In genomic region chr11:96899449-96900306, GRCm38 (mm10) we compare ENCODE assay signal across 10 mouse cellular contexts. TPM values are rescaled to one million over a fixed set of nuclear protein-coding genes. Genes with fewer than 3 reads are reported as not detected.
DNase-seq lines count a peak whose midpoint lies in the region; ATAC-seq lines count a peak whose summit lies in the region.
"Had no signal": no experiment of that assay in that cellular context is flagged by ENCODE, and none has a peak within 500 bp of the region (broad histone marks: within the 10 kb centered on the region; RNA-seq: fewer than 3 reads in every experiment).

No protein-coding gene starts in this region.

- H3K9me3 ChIP-seq in heart, embryonic 10.5 days, result no peaks in the 10 kb centered on the region
- no peaks in the 10 kb centered on the region for H3K9me3 ChIP-seq in hindbrain, embryonic 14.5 days (ENCODE audit: control insufficient read depth, low read length)
- no peaks in the 10 kb centered on the region for H3K9me3 ChIP-seq in neural tube, embryonic 12.5 days

- peaks cover 44% of the 10 kb centered on the region for H3K4me1 ChIP-seq in heart, embryonic 10.5 days
- H3K4me1 ChIP-seq in hindbrain, embryonic 14.5 days (replicated peaks; ENCODE audit: control insufficient read depth, insufficient read depth, low read length), result peaks cover 51% of the 10 kb centered on the region
- H3K4me1 ChIP-seq in neural tube, embryonic 12.5 days, result peaks cover 75% of the 10 kb centered on the region

- 42% methylated on average over 13 of the region's 13 CpGs for WGBS in heart, embryonic 10.5 days
- 15% methylated on average over 13 of the region's 13 CpGs for WGBS in hindbrain, embryonic 14.5 days
- 19% methylated on average over 13 of the region's 13 CpGs for WGBS in neural tube, embryonic 12.5 days

- H3K27ac ChIP-seq in heart, embryonic 10.5 days, result peak overlapping the region; percentile 81
- peak overlapping the region; percentile 76 for H3K27ac ChIP-seq in hindbrain, embryonic 14.5 days
- H3K27ac ChIP-seq in neural tube, embryonic 12.5 days, result peak overlapping the region; percentile 71

- H3K4me2 ChIP-seq in hindbrain, embryonic 14.5 days (replicated peaks), result 0 out of 2 replicates have a peak overlapping the region, but pooled peaks have one; percentile 18
- peak overlapping the region; percentile 36 for H3K4me2 ChIP-seq in neural tube, embryonic 12.5 days (replicated peaks)
- H3K4me2 ChIP-seq: lung, embryonic 14.5 days had no signal

- H3K36me3 ChIP-seq in heart, embryonic 10.5 days, result no peaks in the 10 kb centered on the region
- H3K36me3 ChIP-seq in hindbrain, embryonic 14.5 days (replicated peaks; ENCODE audit: control insufficient read depth, insufficient read depth), result no peaks in the 10 kb centered on the region
- no peaks in the 10 kb centered on the region for H3K36me3 ChIP-seq in neural tube, embryonic 12.5 days

- ATAC-seq in hindbrain, embryonic 14.5 days (ENCODE audit: low FRiP score), result peak; percentile 46; the same call in 1 of the 2 replicates
- peak; percentile 75 for ATAC-seq in neural tube, embryonic 12.5 days (ENCODE audit: low FRiP score, low read depth)
- no peak for ATAC-seq in inflammation-experienced regulatory T-cells, adult 6 months

- peak overlapping the region; percentile 4; the same call in 1 of the 2 replicates for H3K9ac ChIP-seq in hindbrain, embryonic 14.5 days
- H3K9ac ChIP-seq in neural tube, embryonic 12.5 days, result no peak overlapping the region
- H3K9ac ChIP-seq: lung, embryonic 14.5 days had no signal

- H3K27me3 ChIP-seq in heart, embryonic 10.5 days (ENCODE audit: insufficient read depth, poor library complexity, severe bottlenecking), result 0 out of 2 replicates have a peak, but pooled peaks cover 6% of the 10 kb centered on the region
- no peaks in the 10 kb centered on the region for H3K27me3 ChIP-seq in hindbrain, embryonic 14.5 days (ENCODE audit: control insufficient read depth, insufficient read depth, low read length)
- H3K27me3 ChIP-seq in neural tube, embryonic 12.5 days (replicated peaks), result no peaks in the 10 kb centered on the region

- no peak for DNase-seq in heart, embryonic 10.5 days (ENCODE audit: low spot score)
- no peak for DNase-seq in heart, postnatal 4 days
- peak; percentile 92 for DNase-seq in embryo, embryonic 11 days
- no peak for DNase-seq in hindbrain, embryonic 14.5 days (ENCODE audit: low spot score)
- no peak for DNase-seq in left cerebral cortex, postnatal 14 days (ENCODE audit: low spot score in 2 of 2)
- DNase-seq in lung, adult 18-20 months, result no peak
- DNase-seq: lung, embryonic 14.5 days had no signal

- 0 out of 2 replicates have a peak overlapping the region, but pooled peaks have one; percentile 24 for H3K4me3 ChIP-seq in heart, embryonic 10.5 days
- H3K4me3 ChIP-seq in hindbrain, embryonic 14.5 days (replicated peaks; ENCODE audit: low read length), result no peak overlapping the region
- H3K4me3 ChIP-seq in neural tube, embryonic 12.5 days, result no peak overlapping the region

- intact Hi-C loops in left cerebral cortex, postnatal 14 days (cut with DNase I), result no loop called here

RNA-seq across cellular contexts. Expression of gene Cdk5rap3, which starts 16.6 kb away (rescaled TPM):
- polyA plus RNA-seq in heart, embryonic 10.5 days (2016; fragmentation: Nextera tagmentation; extraction: Ambion mirVana), result 68.3 and 84.3 TPM in 2 replicates
- 10 to 100 TPM; 34.6 to 35.6 TPM for total RNA-seq in heart, postnatal 4 days (2021)
- 74.0 and 77.8 TPM in 2 replicates for polyA plus RNA-seq in hindbrain, embryonic 14.5 days (2014; fragmentation: Nextera tagmentation; extraction: Ambion mirVana)
- polyA plus RNA-seq in neural tube, embryonic 12.5 days (2016; fragmentation: Nextera tagmentation; extraction: Ambion mirVana), result 99.3 and 103 TPM in 2 replicates
- total RNA-seq in left cerebral cortex, postnatal 14 days (2021), result 10 to 100 TPM; 38.9 to 39.9 TPM
- polyA plus RNA-seq in inflammation-experienced regulatory T-cells, adult 6 months (2017; shearing (Covaris generic)), result 100 to 1,000 TPM in 1 of 3 experiments, 10 to 100 TPM in 2; 93.2 to 124 (median 96.9) TPM

RNA-seq across cellular contexts. Expression of gene Prr15l, which starts 28.2 kb away (rescaled TPM):
- 0.90 and 1.5 TPM in 2 replicates for polyA plus RNA-seq in heart, embryonic 10.5 days (2016; fragmentation: Nextera tagmentation; extraction: Ambion mirVana)
- under 1 TPM; 0.32 to 0.36 TPM for total RNA-seq in heart, postnatal 4 days (2021)
- 0.16 TPM in 2 replicates for polyA plus RNA-seq in hindbrain, embryonic 14.5 days (2014; fragmentation: Nextera tagmentation; extraction: Ambion mirVana)
- polyA plus RNA-seq in neural tube, embryonic 12.5 days (2016; fragmentation: Nextera tagmentation; extraction: Ambion mirVana), result 0.05 and 0.61 TPM in 2 replicates
- total RNA-seq in left cerebral cortex, postnatal 14 days (2021), result not detected
- polyA plus RNA-seq in inflammation-experienced regulatory T-cells, adult 6 months (2017; shearing (Covaris generic)), result under 1 TPM; 0.21 to 0.62 (median 0.40) TPM
- total RNA-seq: layer of hippocampus, adult 8-10 months had no signal

RNA-seq across cellular contexts. Expression of gene Pnpo, which starts 44.1 kb away (rescaled TPM):
- polyA plus RNA-seq in heart, embryonic 10.5 days (2016; fragmentation: Nextera tagmentation; extraction: Ambion mirVana), result 69.3 and 72.6 TPM in 2 replicates
- total RNA-seq in heart, postnatal 4 days (2021), result 10 to 100 TPM; 10.6 to 16.7 TPM
- 27.5 and 28.9 TPM in 2 replicates for polyA plus RNA-seq in hindbrain, embryonic 14.5 days (2014; fragmentation: Nextera tagmentation; extraction: Ambion mirVana)
- 18.3 and 18.9 TPM in 2 replicates for polyA plus RNA-seq in neural tube, embryonic 12.5 days (2016; fragmentation: Nextera tagmentation; extraction: Ambion mirVana)
- 10 to 100 TPM; 38.0 to 40.3 TPM for total RNA-seq in left cerebral cortex, postnatal 14 days (2021)
- 10 to 100 TPM; 19.0 to 35.1 (median 30.7) TPM for polyA plus RNA-seq in inflammation-experienced regulatory T-cells, adult 6 months (2017; shearing (Covaris generic))

RNA-seq across cellular contexts. Expression of gene Copz2, which starts 50.0 kb away (rescaled TPM):
- 86.6 and 90.1 TPM in 2 replicates for polyA plus RNA-seq in heart, embryonic 10.5 days (2016; fragmentation: Nextera tagmentation; extraction: Ambion mirVana)
- total RNA-seq in heart, postnatal 4 days (2021), result 10 to 100 TPM; 51.2 to 52.7 TPM
- polyA plus RNA-seq in hindbrain, embryonic 14.5 days (2014; fragmentation: Nextera tagmentation; extraction: Ambion mirVana), result 23.1 and 29.7 TPM in 2 replicates
- 41.4 and 46.9 TPM in 2 replicates for polyA plus RNA-seq in neural tube, embryonic 12.5 days (2016; fragmentation: Nextera tagmentation; extraction: Ambion mirVana)
- total RNA-seq in left cerebral cortex, postnatal 14 days (2021), result 1 to 10 TPM; 2.7 to 3.2 TPM
- polyA plus RNA-seq in inflammation-experienced regulatory T-cells, adult 6 months (2017; shearing (Covaris generic)), result not detected
